Mouse (Mus musculus) liver, embryonic 14.5 days (tissue): Measurements from ENCODE around the gene Nodal. TPM values are rescaled to one million over a fixed set of nuclear protein-coding genes. Genes with fewer than 3 reads are reported as not detected.

Source experiments
- ATAC-seq: fragments of 200-750 bp; cut with Nextera tagmentation; 2 replicates; pipeline ENCODE4 v1.8.0; 2017; ENCODE audit warnings: moderate number of reproducible peaks, mild to moderate bottlenecking, moderate library complexity; ENCODE audit not compliant: insufficient read depth
- DNase-seq, 3 experiments: peaks; one replicate each; pipeline ENCODE4 v3.0.0-alpha.2; 2012 to 2013; ENCODE audit warnings: low read depth in 3 of 3, low spot score in 3 of 3
- H3K27ac ChIP-seq: fragments of 300-500 bp; sonication (generic); 2 replicates; pipeline ENCODE4 v1.5.1; 2014; ENCODE audit warnings: moderate library complexity, mild to moderate bottlenecking, control low read depth, inconsistent platforms
- H3K27me3 ChIP-seq: fragments of 300-500 bp; sonication (generic); 2 replicates; pipeline ENCODE4 v1.6.1; 2014; ENCODE audit warnings: mild to moderate bottlenecking, low read length, moderate library complexity; ENCODE audit not compliant: control insufficient read depth, insufficient read depth
- H3K36me3 ChIP-seq: fragments of 300-500 bp; sonication (generic); replicated peaks from 2 replicates; pipeline ENCODE4 v1.6.1; 2014; ENCODE audit warnings: low read depth; ENCODE audit not compliant: control insufficient read depth, insufficient read depth
- H3K4me1 ChIP-seq, 2 experiments: fragments of 200-500 bp in 1 of 2; fragments of 300-500 bp in 1 of 2; sonication (generic) in 1 of 2; replicated peaks; 2 replicates each; pipeline ENCODE4 v1.6.1; 2012 to 2014; ENCODE audit warnings: antibody characterized with exemption in 1 of 2, inconsistent platforms in 1 of 2, low read length in 1 of 2; ENCODE audit not compliant: control insufficient read depth in 2 of 2, insufficient read depth in 2 of 2
- H3K4me2 ChIP-seq: fragments of 300-500 bp; sonication (generic); 2 replicates; pipeline ENCODE4 v1.6.1; 2014; ENCODE audit warnings: low read depth, mild to moderate bottlenecking, control low read depth, moderate library complexity
- H3K4me3 ChIP-seq, 2 experiments: fragments of 200-500 bp in 1 of 2; fragments of 300-500 bp in 1 of 2; sonication (generic) in 1 of 2; 2 replicates each; pipeline ENCODE4 v1.5.1; 2012 to 2014; ENCODE audit warnings: low read depth in 2 of 2, low read length in 2 of 2, mild to moderate bottlenecking in 2 of 2, control low read depth in 1 of 2, inconsistent platforms in 1 of 2, moderate library complexity in 1 of 2; ENCODE audit not compliant: insufficient read depth in 1 of 2
- H3K9ac ChIP-seq: fragments of 300-500 bp; sonication (generic); replicated peaks from 2 replicates; pipeline ENCODE4 v1.6.1; 2014; ENCODE audit warnings: mild to moderate bottlenecking, control low read depth, moderate library complexity
- H3K9me3 ChIP-seq: fragments of 300-500 bp; sonication (generic); 2 replicates; pipeline ENCODE4 v1.6.1; 2016; ENCODE audit warnings: low read length, mixed read lengths; ENCODE audit not compliant: control insufficient read depth
- CTCF ChIP-seq: IDR thresholded peaks from 2 replicates; pipeline ENCODE4 v1.5.1; 2016; ENCODE audit warnings: antibody characterized with exemption, low read depth, control low read depth
- EP300 ChIP-seq: IDR thresholded peaks from 2 replicates; pipeline ENCODE4 v1.6.1; 2016; ENCODE audit warnings: antibody characterized with exemption, low read depth
- WGBS: fragments of 180-500 bp; shearing (Covaris S2); extraction: QIAGEN DNeasy Blood & Tissue Kit; methylation state at CpG from one replicate; pipeline ENCODE4 v1.1.7; 2014; ENCODE audit not compliant: insufficient replicate concordance; 5-methylcytosine and 5-hydroxymethylcytosine counted together
- polyA plus RNA-seq, 2 experiments: library from polyadenylated mRNA; depleted of rRNA in 1 of 2; stranded (reverse) in 1 of 2; unstranded in 1 of 2; fragments of >200 nt; fragmentation: Nextera tagmentation in 1 of 2; extraction: Ambion mirVana in 1 of 2; gene quantifications; 2 replicates each; pipeline versions ENCODE4 v1.2.1 to v1.2.3; 2012 to 2014

Nodal gene
- polyA plus RNA-seq, 2 experiments, result 0.57 to 0.58 TPM

DNA sequence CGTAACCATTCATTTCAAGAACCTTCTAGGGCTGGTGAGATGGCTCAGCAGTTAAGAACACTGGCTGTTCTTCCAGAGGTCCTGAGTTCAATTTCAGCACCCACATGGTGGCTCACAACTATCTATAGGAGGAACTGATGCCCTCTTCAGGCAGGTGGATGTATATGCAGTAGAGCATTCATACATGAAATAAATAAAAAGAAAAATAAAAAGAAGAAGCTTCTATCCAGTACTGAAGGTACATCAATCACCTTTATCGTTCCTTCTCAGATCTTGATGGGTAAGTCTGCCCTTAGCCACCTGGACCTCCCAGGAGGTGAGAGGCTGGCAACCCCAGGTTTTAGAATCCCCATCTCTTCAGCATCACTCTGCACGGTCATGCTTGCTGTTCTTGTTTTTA is 2.5 kb upstream of the Nodal start:
- WGBS, result 80% methylated on average over 3 of the region's 3 CpGs
- no peak for DNase-seq
- H3K4me1 ChIP-seq, result peaks cover 28 to 44% of the 10 kb centered on the region in 2 experiments
- peaks cover 35% of the 10 kb centered on the region for H3K27me3 ChIP-seq
- no peak overlapping the region for H3K4me2 ChIP-seq
- TF ChIP-seq CTCF (peak; percentile 40), EP300 (no peak)
- no peaks in the 10 kb centered on the region for H3K9me3 ChIP-seq
- no peaks in the 10 kb centered on the region for H3K36me3 ChIP-seq
- H3K27ac ChIP-seq, result no peak overlapping the region
- H3K4me3 ChIP-seq, result no peak overlapping the region
- no peak for ATAC-seq
- no peak overlapping the region for H3K9ac ChIP-seq

DNA sequence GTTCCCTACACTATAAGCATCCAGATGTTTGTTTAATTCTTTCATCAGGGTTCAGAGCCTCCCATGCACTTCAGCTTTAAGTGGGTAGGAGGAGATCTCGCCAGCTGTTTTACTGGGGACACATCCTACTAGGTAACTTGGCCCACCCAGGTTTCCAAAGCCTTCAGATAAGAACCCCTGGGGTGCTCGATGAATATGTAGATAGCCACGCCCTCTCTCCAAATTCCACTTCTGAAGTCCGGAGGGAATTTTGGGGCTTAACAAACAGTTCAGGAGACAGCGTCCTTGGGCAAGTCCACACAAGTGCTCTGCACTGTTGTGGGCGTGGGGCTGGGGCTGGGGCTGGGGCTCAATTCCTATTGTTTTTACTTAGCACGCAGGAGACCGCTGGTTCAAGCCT is 1.9 kb upstream of the Nodal start:
- Histone ChIP-seq H3K4me3 (no peak overlapping the region), H3K9me3 (no peaks in the 10 kb centered on the region), H3K36me3 (no peaks in the 10 kb centered on the region), H3K9ac (no peak overlapping the region), H3K27ac (no peak overlapping the region), H3K27me3 (peaks cover 41% of the 10 kb centered on the region), H3K4me2 (no peak overlapping the region), H3K4me1 (peaks cover 27 to 42% of the 10 kb centered on the region in 2 experiments)
- ATAC-seq (no peak), DNase-seq (no peak)
- 36% methylated on average over 8 of the region's 8 CpGs for WGBS
- TF ChIP-seq CTCF (no peak), EP300 (no peak)

- H3K27me3 ChIP-seq, result peaks cover 42% of the 10 kb centered on the region
- no peak overlapping the region for H3K9ac ChIP-seq
- no peaks in the 10 kb centered on the region for H3K36me3 ChIP-seq
- peaks cover 27 to 40% of the 10 kb centered on the region in 2 experiments for H3K4me1 ChIP-seq
- ATAC-seq, result no peak
- H3K9me3 ChIP-seq, result no peaks in the 10 kb centered on the region
- DNase-seq, result no peak
- no peak overlapping the region for H3K4me3 ChIP-seq
- no peak overlapping the region for H3K4me2 ChIP-seq
- H3K27ac ChIP-seq, result no peak overlapping the region
- TF ChIP-seq CTCF, result no peak
- TF ChIP-seq EP300, result no peak
- WGBS, result 63% methylated on average over 7 of the region's 7 CpGs
Observed at GRCm38 (mm10) chr10:61416561-61416960, 1.2 kb upstream of the Nodal start.

GRCm38 (mm10) chr10:61417046-61417445 is 726 bp upstream of the Nodal start:
- Histone ChIP-seq H3K36me3 (no peaks in the 10 kb centered on the region), H3K27me3 (peaks cover 42% of the 10 kb centered on the region), H3K9me3 (no peaks in the 10 kb centered on the region), H3K27ac (no peak overlapping the region), H3K9ac (no peak overlapping the region), H3K4me1 (peaks cover 26 to 36% of the 10 kb centered on the region in 2 experiments), H3K4me3 (no peak overlapping the region), H3K4me2 (no peak overlapping the region)
- 51% methylated on average over 2 of the region's 2 CpGs for WGBS
- DNase-seq, result no peak
- no peak for ATAC-seq
- no peak for TF ChIP-seq CTCF
- TF ChIP-seq EP300, result no peak

DNA sequence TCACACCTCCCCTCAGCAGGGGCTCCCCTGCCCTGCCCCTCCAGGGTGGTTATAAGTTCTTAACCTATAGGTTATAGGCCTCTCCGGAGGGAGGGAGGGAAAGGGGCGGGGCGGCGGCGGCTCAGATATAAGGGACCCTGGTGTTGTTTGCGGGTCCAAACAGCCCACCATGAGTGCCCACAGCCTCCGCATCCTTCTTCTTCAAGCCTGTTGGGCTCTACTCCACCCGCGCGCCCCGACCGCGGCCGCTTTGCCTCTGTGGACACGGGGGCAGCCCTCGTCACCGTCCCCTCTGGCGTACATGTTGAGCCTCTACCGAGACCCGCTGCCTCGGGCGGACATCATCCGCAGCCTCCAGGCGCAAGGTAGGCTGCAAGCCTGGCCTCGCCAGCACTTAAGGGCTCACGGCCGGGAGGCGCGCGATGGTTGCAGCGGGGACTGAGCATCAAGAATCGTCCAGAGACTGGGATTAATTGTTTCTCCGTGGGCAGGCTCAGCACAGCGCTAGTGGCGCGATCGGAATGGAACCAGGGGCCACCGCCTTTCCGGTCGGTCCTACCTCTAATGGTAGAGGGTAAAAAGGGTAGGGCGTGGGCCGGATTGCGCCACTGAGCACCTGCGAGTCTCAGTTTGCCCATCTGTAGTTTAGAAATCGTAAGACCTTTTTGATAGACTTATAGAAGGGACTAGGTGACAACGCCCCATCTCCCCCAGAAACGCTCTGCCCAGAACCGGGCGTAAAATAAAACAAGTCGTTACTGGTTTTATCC is 544 bp downstream of the Nodal start:
- H3K4me3 ChIP-seq, result peak overlapping the region; percentile 12 to 48
- H3K27ac ChIP-seq, result no peak overlapping the region
- H3K4me1 ChIP-seq, result peaks cover 19 to 25% of the 10 kb centered on the region in 2 experiments
- peaks cover 42% of the 10 kb centered on the region for H3K27me3 ChIP-seq
- H3K4me2 ChIP-seq, result peak overlapping the region; percentile 71
- ATAC-seq (no peak), DNase-seq (no peak)
- no peak for TF ChIP-seq CTCF
- TF ChIP-seq EP300, result no peak
- H3K36me3 ChIP-seq, result no peaks in the 10 kb centered on the region
- peak overlapping the region; percentile 24 for H3K9ac ChIP-seq
- no peaks in the 10 kb centered on the region for H3K9me3 ChIP-seq
- 1% methylated on average over 50 of the region's 50 CpGs for WGBS
